Mouse (Mus musculus): Measurements from ENCODE around the gene Armh1.

GRCm38 (mm10) chr4:117262987-117263386 is 11.1 kb upstream of the Armh1 start:
- TF ChIP-seq POLR2A (IDR thresholded peaks at IDR 0.05; ENCODE audit: borderline replicate concordance, control insufficient read depth, low read depth, low read length) (no peak), CTCF (IDR thresholded peaks at IDR 0.05; ENCODE audit: control insufficient read depth, insufficient read depth, low read length) (no peak)
